Mouse (Mus musculus) R1 (cell line): Measurements from ENCODE around the gene Irf9.

Experiments
- DNase-seq: peaks from one replicate; pipeline ENCODE4 v3.0.0-alpha.2; 2018; ENCODE audit warnings: low read depth, low spot score

The Irf9 gene

GRCm38 (mm10) chr14:55603271-55603632 is at the start of gene Irf9:
Gene Irf9, plus strand, starts transcription at chr14:55603571.
- DNase-seq = no peak

GRCm38 (mm10) chr14:55554635-55555034 is 48.7 kb upstream of the Irf9 start:
- DNase-seq = peak; percentile 53

DNA sequence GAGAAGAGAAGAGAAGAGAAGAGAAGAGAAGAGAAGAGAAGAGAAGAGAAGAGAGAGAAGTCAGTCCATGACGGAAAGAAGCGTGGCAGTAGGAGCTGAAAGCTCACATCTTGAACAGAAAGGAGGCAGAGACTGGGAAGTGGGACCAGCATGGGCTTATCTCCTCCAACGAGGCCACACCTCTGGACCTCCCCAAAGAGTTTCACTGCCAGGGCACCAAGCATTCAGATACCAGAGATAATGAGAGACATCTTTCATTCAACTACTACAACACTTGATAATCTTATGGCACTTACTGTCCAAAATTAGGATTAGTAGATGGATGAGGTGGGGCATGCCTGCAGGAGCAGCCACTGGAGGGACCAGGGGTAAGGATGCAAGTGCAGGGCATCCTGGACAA is 47.6 kb upstream of the Irf9 start:
- DNase-seq = no peak

DNA sequence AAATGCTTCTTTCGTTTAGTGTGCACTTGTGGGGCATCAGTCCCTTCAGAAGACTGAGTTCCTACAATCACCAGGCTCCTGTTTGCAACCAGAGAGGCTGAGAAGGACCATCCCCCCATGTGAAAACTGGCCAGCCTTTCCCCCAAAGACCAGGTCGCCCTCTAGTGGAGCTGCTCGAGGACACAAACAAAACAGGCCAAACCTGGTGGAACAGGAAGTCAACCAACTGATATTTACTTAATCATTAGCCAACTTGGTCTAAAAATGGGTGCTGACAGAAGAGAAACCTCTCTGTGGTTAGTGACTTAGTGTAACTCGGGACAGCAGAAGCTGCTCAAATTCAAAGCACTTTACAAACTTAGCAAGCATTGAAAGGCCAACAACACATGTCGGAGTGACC is 46.4 kb upstream of the Irf9 start:
- DNase-seq = peak; percentile 84

DNA sequence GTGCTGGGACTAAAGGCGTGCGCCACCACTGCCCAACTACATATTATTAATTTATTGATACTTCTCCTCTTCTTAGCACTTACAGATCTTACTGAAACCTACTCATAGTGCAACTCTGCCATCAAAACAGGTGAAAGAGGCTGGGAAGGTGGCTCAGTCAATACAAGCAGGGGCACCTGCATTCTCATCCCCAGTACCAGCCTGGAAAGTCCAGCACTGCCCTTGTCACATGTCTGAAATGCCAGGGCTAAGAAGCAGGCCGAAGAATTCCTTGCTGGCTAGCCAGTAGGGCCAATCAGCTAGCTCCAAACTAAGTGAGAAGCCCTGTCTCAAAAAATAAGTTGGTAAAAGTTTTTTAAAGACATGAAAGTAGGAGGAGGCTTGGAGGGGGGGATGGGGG is 45.8 kb upstream of the Irf9 start:
- no peak for DNase-seq

DNA sequence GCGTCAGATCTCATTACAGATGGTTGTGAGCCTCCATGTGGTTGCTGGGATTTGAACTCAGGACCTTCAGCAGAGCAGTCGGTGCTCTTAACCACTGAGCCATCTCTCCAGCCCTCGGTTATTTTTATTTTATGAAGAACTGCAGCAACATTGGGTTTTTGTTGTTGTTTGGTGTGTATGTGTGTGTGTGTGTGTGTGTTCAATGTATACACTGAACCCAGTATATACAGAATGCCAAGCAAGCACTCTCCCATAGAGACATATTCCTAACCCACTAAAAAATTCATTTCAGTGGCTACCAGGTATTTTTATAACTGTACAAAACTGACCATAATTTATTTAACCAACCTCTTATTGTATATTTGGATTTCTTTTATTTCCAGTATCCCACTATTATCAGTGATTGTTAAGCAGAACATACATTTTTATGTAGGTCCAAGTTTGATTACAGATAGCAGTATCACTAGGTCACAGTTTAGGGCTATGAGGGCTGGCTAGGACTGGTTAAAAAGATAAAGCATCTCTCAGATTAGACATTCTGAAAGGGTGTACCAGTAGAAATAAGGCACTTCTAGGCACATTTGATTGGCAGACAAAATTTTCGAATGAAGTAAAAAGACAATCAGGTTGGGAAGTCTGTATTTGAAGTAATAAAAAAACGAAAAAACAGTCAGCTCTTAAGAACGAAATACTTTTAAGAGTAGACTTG is 44.5 kb upstream of the Irf9 start:
- no peak for DNase-seq

GRCm38 (mm10) chr14:55559799-55560201 is 43.6 kb upstream of the Irf9 start, which contains the start of gene Dcaf11:
Gene Dcaf11, plus strand, starts transcription at chr14:55560006.
- DNase-seq = peak; percentile 98

GRCm38 (mm10) chr14:55560202-55561073 is 42.9 kb upstream of the Irf9 start, which contains the start of gene A730061H03Rik:
Gene A730061H03Rik, minus strand, starts transcription at chr14:55560406.
- peak; percentile 100 for DNase-seq

DNA sequence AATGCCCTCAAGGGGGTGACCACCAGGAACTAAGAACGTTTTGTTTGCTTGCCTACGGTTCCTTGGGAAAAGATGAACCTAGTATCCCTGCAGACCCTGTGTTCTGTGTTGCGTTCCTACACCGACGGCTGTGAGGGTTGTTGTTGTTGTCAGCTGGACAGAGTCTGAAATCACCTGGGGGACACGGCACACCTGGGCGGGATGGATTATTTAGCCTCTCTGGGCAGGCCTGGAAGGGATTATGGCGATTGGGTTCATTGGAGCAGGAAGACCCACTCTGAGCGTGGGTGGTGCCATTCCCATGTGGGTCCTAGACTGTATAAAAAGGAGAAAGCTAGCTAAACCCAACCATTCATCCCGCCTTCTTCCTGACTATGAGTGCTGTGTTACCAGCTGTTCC is 41.5 kb upstream of the Irf9 start:
- no peak for DNase-seq

DNA sequence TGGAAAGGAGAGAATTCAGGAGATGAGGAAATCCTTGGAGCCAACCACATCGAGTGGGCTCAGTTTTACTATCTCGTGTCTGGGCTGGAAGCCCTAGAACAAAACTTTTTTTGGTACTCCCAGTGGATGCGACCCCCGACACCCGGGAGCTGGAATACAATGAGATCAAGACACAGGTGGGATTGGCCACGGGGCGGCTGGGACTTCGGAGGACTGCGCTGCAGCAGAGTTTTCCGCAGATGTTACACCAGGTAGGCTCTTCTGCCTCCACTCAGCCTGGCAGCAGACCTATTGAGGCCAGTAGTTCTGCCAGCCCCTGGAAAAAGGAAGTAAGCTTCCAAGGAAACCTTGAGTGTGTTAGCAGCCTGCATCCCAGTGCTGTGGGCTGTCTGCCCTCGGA is 40.1 kb upstream of the Irf9 start:
- DNase-seq = no peak

- no peak for DNase-seq
Observed at GRCm38 (mm10) chr14:55565748-55566147, 37.6 kb upstream of the Irf9 start.

- no peak for DNase-seq
Observed at GRCm38 (mm10) chr14:55567496-55567895, 35.9 kb upstream of the Irf9 start.

GRCm38 (mm10) chr14:55570588-55570987 is 32.8 kb upstream of the Irf9 start:
- DNase-seq = no peak

- DNase-seq = no peak
Observed at GRCm38 (mm10) chr14:55571760-55572159, 31.6 kb upstream of the Irf9 start.

DNA sequence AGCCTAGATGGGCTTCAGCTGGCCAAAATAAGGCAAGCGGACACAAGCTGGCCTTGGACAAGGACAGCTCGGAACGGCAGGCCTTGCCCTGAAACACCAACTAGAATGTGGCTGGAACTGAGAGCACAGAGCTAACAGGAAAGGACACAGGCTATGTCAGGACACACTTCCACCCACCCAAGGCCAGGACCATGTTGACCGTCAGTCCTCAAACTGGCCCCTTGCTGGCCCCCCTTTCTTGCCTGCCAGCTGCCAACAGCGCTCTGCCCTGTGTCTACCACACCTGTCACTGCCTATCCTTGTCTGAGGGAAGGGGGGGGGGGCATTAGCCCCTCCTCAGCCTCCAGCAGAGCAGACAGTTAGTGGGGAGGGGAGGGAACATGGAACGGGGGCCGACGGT is 28.1 kb upstream of the Irf9 start, which contains the start of gene Fitm1:
TSS of gene Fitm1 (plus strand) at position 316 of the 400 bp plus-strand sequence.
- no peak for DNase-seq

DNA sequence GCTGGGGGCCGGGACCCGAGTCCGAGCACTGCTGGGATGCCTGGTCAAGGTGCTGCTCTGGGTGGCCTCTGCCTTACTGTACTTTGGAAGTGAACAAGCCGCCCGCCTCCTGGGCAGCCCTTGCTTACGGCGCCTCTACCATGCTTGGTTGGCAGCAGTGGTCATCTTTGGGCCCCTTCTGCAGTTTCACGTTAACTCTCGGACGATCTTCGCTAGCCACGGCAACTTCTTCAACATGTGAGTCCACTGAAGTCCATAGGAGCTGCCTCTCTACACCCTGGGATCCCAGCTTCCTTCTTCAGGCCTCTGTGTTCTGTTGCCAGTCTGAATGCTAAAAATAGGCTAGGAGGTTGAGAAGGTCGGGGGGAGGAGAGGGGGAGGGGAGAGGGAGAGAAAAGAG is 27.7 kb upstream of the Irf9 start:
- no peak for DNase-seq

GRCm38 (mm10) chr14:55576376-55576775 is 27.0 kb upstream of the Irf9 start:
- no peak for DNase-seq

DNA sequence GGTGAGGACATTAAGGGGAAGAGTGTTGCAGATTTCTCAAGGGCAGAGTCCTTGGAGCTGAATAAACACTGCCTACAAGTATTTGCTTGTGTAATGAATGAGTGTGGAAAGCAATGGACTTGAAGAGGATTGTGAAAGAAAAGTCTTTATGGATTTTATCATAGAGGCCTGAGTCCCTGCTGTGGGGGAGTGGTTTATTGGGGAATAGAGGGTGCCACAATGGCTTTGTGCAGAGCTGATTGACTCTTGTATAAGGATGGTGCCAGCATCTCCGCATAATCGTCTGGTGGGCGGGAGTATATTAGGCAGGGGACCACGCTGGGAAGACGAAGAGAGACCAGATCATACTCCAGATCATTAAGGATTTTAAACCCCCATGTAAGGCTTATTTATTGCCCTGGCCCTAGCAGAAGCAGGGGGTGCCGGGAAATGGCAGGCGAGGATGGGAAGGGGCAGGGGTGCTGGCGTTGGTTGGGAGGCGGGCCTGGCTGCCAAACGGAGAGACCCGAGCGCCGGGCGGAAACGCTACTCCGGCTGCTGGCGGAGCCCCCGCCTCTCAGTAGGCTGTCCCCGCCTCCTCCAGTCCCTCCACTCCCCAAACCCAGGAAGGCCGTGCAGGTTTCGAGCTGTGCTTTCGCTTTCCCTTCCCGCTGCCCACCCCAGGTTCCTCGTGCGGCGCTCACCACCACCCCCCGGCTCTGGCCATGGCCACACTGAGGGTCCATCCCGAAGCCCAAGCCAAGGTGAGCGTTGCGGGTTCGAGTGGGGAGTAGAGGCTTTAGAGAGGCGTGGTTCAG is 25.3 kb upstream of the Irf9 start, which contains the start of gene Psme1:
TSS of gene Psme1 (plus strand) at position 253 of the 797 bp plus-strand sequence.
- DNase-seq = peak; percentile 85

DNA sequence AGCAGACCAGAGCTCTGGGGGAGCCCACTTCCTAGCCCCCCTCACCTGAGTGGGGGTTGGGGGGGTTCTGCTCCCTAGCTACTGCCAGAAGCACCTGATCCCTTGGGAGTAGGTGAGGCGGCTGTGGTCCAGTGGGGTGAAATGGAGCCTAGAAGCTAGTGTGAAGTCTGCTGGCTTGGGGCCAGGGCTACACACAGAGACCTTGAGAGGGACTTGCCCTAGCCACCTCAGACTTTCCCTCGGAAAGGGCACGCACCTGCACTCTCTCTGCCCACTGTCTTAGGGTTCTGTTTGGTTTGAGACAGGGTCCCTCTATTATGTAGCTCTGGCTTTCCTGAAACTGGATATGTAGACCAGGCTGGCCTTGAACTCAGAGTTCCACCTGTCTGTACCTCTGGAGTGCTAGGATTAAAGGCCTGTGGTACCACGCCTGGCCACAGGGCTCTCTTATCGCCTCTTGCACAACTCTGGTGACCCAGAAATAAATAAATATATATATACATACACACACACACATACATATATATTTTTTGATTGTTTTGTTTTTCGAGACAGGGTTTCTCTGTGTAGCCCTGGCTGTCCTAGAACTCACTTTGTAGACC is 24.6 kb upstream of the Irf9 start:
- DNase-seq = peak; percentile 35

GRCm38 (mm10) chr14:55579511-55580496 is 23.6 kb upstream of the Irf9 start:
- peak; percentile 39 for DNase-seq
